Mouse (Mus musculus): ENCODE measurements at regions not wholly inside any gene's neighbourhood (a gene's known extent, or its start where the extent isn't known, plus 50 kb on each side); places are given as distances from the start of the nearest gene placed in this dataset.

- DNase-seq (ENCODE audit: low spot score in 2 of 2): peak in 1 of 2 experiments; percentile 29
Measured at GRCm38 (mm10) chr5:131377136-131377535, 68.8 kb upstream of the Galnt17 start.

DNA sequence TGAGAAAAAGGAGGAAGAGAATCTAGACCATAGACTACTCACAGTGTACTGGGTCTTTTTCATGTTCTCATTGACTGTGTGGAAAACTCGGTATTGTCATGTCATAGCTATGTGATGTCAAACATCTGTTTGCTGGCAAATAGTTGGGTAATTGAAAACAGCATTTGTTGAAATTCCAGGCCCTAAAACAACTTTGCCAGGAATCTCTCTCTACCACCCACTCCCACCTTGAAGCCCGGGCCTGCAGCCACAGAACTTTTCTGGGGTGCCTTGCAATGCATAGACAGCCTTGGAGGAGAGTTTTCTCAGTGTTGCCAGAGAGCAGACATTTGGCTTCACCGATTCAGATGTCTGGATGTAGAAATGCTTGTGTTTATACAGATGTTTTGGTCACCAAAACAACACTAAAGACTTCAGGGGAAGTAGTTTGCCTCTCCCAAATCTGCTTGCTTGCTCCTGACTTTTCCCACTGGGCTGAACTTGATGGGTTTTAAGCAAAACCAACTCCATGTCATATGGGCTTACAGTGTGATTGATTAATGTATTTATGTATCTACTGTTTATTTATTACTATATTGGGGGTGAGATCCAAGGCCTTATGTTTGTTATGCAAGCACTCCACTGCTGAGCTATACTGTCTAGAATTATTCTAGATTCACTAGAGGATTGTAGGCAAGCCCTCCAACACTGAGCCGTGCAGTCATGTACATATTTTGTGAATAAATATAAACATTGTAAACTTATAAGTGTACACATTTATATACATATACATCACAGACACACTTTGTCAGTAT, 63.2 kb upstream of the Galnt17 start:
- peak in 1 of 2 experiments; percentile 57 for DNase-seq (ENCODE audit: low spot score in 2 of 2)

DNA sequence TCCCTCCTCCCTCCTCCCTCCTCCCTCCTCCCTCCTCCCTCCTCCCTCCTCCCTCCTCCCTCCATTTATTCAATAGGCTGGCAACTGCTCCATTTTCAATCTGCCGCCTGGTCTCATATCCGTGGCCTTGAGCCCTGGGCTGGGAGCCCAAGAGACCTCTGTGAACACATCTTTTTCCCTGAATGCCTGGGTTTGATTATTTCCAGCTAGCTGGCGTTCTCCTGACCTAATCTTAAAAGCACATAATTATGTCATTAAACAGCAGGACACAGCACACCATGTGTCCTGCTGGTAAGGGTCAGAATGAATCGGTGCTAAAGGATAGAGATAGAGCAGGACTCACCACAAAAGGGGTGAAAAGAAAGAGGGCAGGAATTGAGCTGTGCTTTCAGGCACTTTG, 59.2 kb upstream of the Galnt17 start:
- DNase-seq (ENCODE audit: low spot score in 2 of 2): peak in 1 of 2 experiments; percentile 19

- no peak for DNase-seq (ENCODE audit: low spot score in 2 of 2)
Measured at GRCm38 (mm10) chr5:131359831-131360230, 51.5 kb upstream of the Galnt17 start.
